ENCODE assay signal across 11 mouse cellular contexts in genomic region chr12:108237300-108238006, GRCm38 (mm10). TPM values are rescaled to one million over a fixed set of nuclear protein-coding genes. Genes with fewer than 3 reads are reported as not detected.
DNase-seq lines count a peak whose midpoint lies in the region; ATAC-seq and TF ChIP-seq lines count a peak whose summit lies in the region.
"Had no signal": no experiment of that assay in that cellular context is flagged by ENCODE, and none has a peak within 500 bp of the region (broad histone marks: within the 10 kb centered on the region; RNA-seq: fewer than 3 reads in every experiment).

No protein-coding gene starts in this region.

- no peak overlapping the region for H3K4me2 ChIP-seq in hindbrain, embryonic 12.5 days (replicated peaks)
- no peak overlapping the region for H3K4me2 ChIP-seq in hindbrain, postnatal 0 days (ENCODE audit: low read depth, low read length)
- H3K4me2 ChIP-seq in heart, embryonic 12.5 days, result no peak overlapping the region
- H3K4me2 ChIP-seq in kidney, embryonic 14.5 days (replicated peaks; ENCODE audit: low read depth, low read length), result no peak overlapping the region
- H3K4me2 ChIP-seq: hindbrain, embryonic 13.5 days; liver, embryonic 13.5 days; midbrain, embryonic 12.5 days had no signal

- ATAC-seq in hindbrain, embryonic 12.5 days (ENCODE audit: low FRiP score), result no peak
- ATAC-seq in hindbrain, postnatal 0 days, result no peak
- ATAC-seq in heart, embryonic 12.5 days (ENCODE audit: insufficient number of reproducible peaks, low FRiP score), result 0 out of 2 replicates have a peak, but pooled peaks have one; percentile 15
- no peak for ATAC-seq in kidney, embryonic 14.5 days (ENCODE audit: low FRiP score, low TSS enrichment)

- H3K4me1 ChIP-seq in hindbrain, embryonic 12.5 days, result peaks cover 82% of the 10 kb centered on the region
- H3K4me1 ChIP-seq in hindbrain, postnatal 0 days (ENCODE audit: insufficient read depth, low read length), result peaks cover 57% of the 10 kb centered on the region
- H3K4me1 ChIP-seq in embryonic facial prominence, embryonic 10.5 days, result peaks cover 99% of the 10 kb centered on the region
- peaks cover 93% of the 10 kb centered on the region for H3K4me1 ChIP-seq in heart, embryonic 12.5 days (replicated peaks)
- H3K4me1 ChIP-seq in kidney, embryonic 14.5 days (ENCODE audit: control insufficient read depth, insufficient read depth, low read length), result peaks cover 53% of the 10 kb centered on the region

- DNase-seq in hindbrain, postnatal 0 days (ENCODE audit: low spot score), result no peak
- no peak for DNase-seq in embryonic facial prominence, embryonic 10.5 days (ENCODE audit: low spot score)
- no peak for DNase-seq in thymus, adult 18-20 months
- no peak for DNase-seq in lung, postnatal 36 days
- DNase-seq: layer of hippocampus, postnatal 36 days; liver, embryonic 13.5 days had no signal

- H3K27me3 ChIP-seq in hindbrain, embryonic 12.5 days, result no peaks in the 10 kb centered on the region
- H3K27me3 ChIP-seq in hindbrain, postnatal 0 days (ENCODE audit: insufficient read depth, low read length), result no peaks in the 10 kb centered on the region
- no peaks in the 10 kb centered on the region for H3K27me3 ChIP-seq in embryonic facial prominence, embryonic 10.5 days (replicated peaks; ENCODE audit: low read depth, poor library complexity, severe bottlenecking)
- no peaks in the 10 kb centered on the region for H3K27me3 ChIP-seq in heart, embryonic 12.5 days (replicated peaks)
- no peaks in the 10 kb centered on the region for H3K27me3 ChIP-seq in kidney, embryonic 14.5 days (ENCODE audit: control insufficient read depth, insufficient read depth, low read length)
- H3K27me3 ChIP-seq: hindbrain, embryonic 13.5 days; liver, embryonic 13.5 days; midbrain, embryonic 12.5 days had no signal

- H3K9me3 ChIP-seq in hindbrain, embryonic 12.5 days (replicated peaks), result peaks cover 6% of the 10 kb centered on the region; the same call in 1 of the 2 replicates
- no peaks in the 10 kb centered on the region for H3K9me3 ChIP-seq in hindbrain, postnatal 0 days (ENCODE audit: low read length)
- H3K9me3 ChIP-seq in embryonic facial prominence, embryonic 10.5 days, result no peaks in the 10 kb centered on the region
- no peaks in the 10 kb centered on the region for H3K9me3 ChIP-seq in heart, embryonic 12.5 days (replicated peaks)
- no peaks in the 10 kb centered on the region for H3K9me3 ChIP-seq in kidney, embryonic 14.5 days (ENCODE audit: control insufficient read depth, low read length)
- H3K9me3 ChIP-seq: hindbrain, embryonic 13.5 days; liver, embryonic 13.5 days; midbrain, embryonic 12.5 days had no signal

- no peak for TF ChIP-seq CTCF in hindbrain, postnatal 0 days (IDR thresholded peaks at IDR 0.05; ENCODE audit: low read depth)

- H3K27ac ChIP-seq in hindbrain, embryonic 12.5 days, result peak overlapping the region; percentile 23; the same call in 1 of the 2 replicates
- no peak overlapping the region for H3K27ac ChIP-seq in hindbrain, postnatal 0 days
- H3K27ac ChIP-seq in embryonic facial prominence, embryonic 10.5 days (replicated peaks), result peak overlapping the region; percentile 49; the same call in 1 of the 2 replicates
- H3K27ac ChIP-seq in heart, embryonic 12.5 days (ENCODE audit: poor library complexity, severe bottlenecking), result peak overlapping the region; percentile 72
- 0 out of 2 replicates have a peak overlapping the region, but pooled peaks have one; percentile 11 for H3K27ac ChIP-seq in kidney, embryonic 14.5 days (ENCODE audit: low read depth, low read length)
- H3K27ac ChIP-seq: hindbrain, embryonic 13.5 days; liver, embryonic 13.5 days; midbrain, embryonic 12.5 days had no signal

- H3K4me3 ChIP-seq in hindbrain, embryonic 12.5 days, result no peak overlapping the region
- no peak overlapping the region for H3K4me3 ChIP-seq in hindbrain, postnatal 0 days (ENCODE audit: low read length)
- H3K4me3 ChIP-seq in embryonic facial prominence, embryonic 10.5 days, result no peak overlapping the region
- H3K4me3 ChIP-seq in heart, embryonic 12.5 days, result no peak overlapping the region
- no peak overlapping the region for H3K4me3 ChIP-seq in kidney, embryonic 14.5 days (ENCODE audit: low read length)
- H3K4me3 ChIP-seq: hindbrain, embryonic 13.5 days; liver, embryonic 13.5 days; midbrain, embryonic 12.5 days had no signal

- 62% methylated on average over 6 of the region's 6 CpGs for WGBS in hindbrain, embryonic 12.5 days
- 61% methylated on average over 6 of the region's 6 CpGs for WGBS in hindbrain, postnatal 0 days
- WGBS in embryonic facial prominence, embryonic 10.5 days, result 67% methylated on average over 6 of the region's 6 CpGs
- 61% methylated on average over 6 of the region's 6 CpGs for WGBS in heart, embryonic 12.5 days
- WGBS in kidney, embryonic 14.5 days, result 63% methylated on average over 6 of the region's 6 CpGs

- no peaks in the 10 kb centered on the region for H3K36me3 ChIP-seq in hindbrain, embryonic 12.5 days
- H3K36me3 ChIP-seq in hindbrain, postnatal 0 days (ENCODE audit: insufficient read depth, low read length), result no peaks in the 10 kb centered on the region
- 0 out of 2 replicates have a peak, but pooled peaks cover 6% of the 10 kb centered on the region for H3K36me3 ChIP-seq in embryonic facial prominence, embryonic 10.5 days (replicated peaks)
- no peaks in the 10 kb centered on the region for H3K36me3 ChIP-seq in heart, embryonic 12.5 days
- no peaks in the 10 kb centered on the region for H3K36me3 ChIP-seq in kidney, embryonic 14.5 days (ENCODE audit: control insufficient read depth, insufficient read depth, low read length)
- H3K36me3 ChIP-seq: hindbrain, embryonic 13.5 days; liver, embryonic 13.5 days; midbrain, embryonic 12.5 days had no signal

- no peak overlapping the region for H3K9ac ChIP-seq in hindbrain, embryonic 12.5 days
- no peak overlapping the region; the same call in 1 of the 2 replicates for H3K9ac ChIP-seq in hindbrain, postnatal 0 days (replicated peaks; ENCODE audit: low read length)
- peak overlapping the region; percentile 33; the same call in 1 of the 2 replicates for H3K9ac ChIP-seq in heart, embryonic 12.5 days
- no peak overlapping the region for H3K9ac ChIP-seq in kidney, embryonic 14.5 days (ENCODE audit: low read depth, low read length)
- H3K9ac ChIP-seq: hindbrain, embryonic 13.5 days; liver, embryonic 13.5 days; midbrain, embryonic 12.5 days had no signal

RNA-seq across cellular contexts. Expression of gene Ccdc85c, which starts 37.8 kb away (rescaled TPM):
- 15.2 and 16.3 TPM in 2 replicates for polyA plus RNA-seq in hindbrain, embryonic 12.5 days (2016; fragmentation: Nextera tagmentation; extraction: Ambion mirVana)
- total RNA-seq in hindbrain, postnatal 0 days (2014; rRNA removed), result 86.3 and 94.7 TPM in 2 replicates
- polyA plus RNA-seq in hindbrain, postnatal 0 days (2015; fragmentation: Nextera tagmentation; extraction: Ambion mirVana), result 16.9 and 17.0 TPM in 2 replicates
- polyA plus RNA-seq in embryonic facial prominence, embryonic 10.5 days (2016; fragmentation: Nextera tagmentation; extraction: Ambion mirVana), result 11.4 and 12.1 TPM in 2 replicates
- polyA plus RNA-seq in heart, embryonic 12.5 days (2016; fragmentation: Nextera tagmentation; extraction: Ambion mirVana), result 5.9 and 6.0 TPM in 2 replicates
- polyA plus RNA-seq in kidney, embryonic 14.5 days (2014; fragmentation: Nextera tagmentation; extraction: Ambion mirVana), result 9.9 and 11.0 TPM in 2 replicates

RNA-seq across cellular contexts. Expression of gene Ccnk, which starts 58.1 kb away (rescaled TPM):
- polyA plus RNA-seq in hindbrain, embryonic 12.5 days (2016; fragmentation: Nextera tagmentation; extraction: Ambion mirVana), result 2.9 and 3.6 TPM in 2 replicates
- 8.0 and 10.7 TPM in 2 replicates for total RNA-seq in hindbrain, postnatal 0 days (2014; rRNA removed)
- 2.3 and 2.8 TPM in 2 replicates for polyA plus RNA-seq in hindbrain, postnatal 0 days (2015; fragmentation: Nextera tagmentation; extraction: Ambion mirVana)
- 2.7 and 3.2 TPM in 2 replicates for polyA plus RNA-seq in embryonic facial prominence, embryonic 10.5 days (2016; fragmentation: Nextera tagmentation; extraction: Ambion mirVana)
- 2.0 and 2.7 TPM in 2 replicates for polyA plus RNA-seq in heart, embryonic 12.5 days (2016; fragmentation: Nextera tagmentation; extraction: Ambion mirVana)
- 6.9 and 8.1 TPM in 2 replicates for polyA plus RNA-seq in kidney, embryonic 14.5 days (2014; fragmentation: Nextera tagmentation; extraction: Ambion mirVana)

RNA-seq across cellular contexts. Expression of gene Setd3, which starts 58.3 kb away (rescaled TPM):
- polyA plus RNA-seq in hindbrain, embryonic 12.5 days (2016; fragmentation: Nextera tagmentation; extraction: Ambion mirVana), result 108 and 118 TPM in 2 replicates
- total RNA-seq in hindbrain, postnatal 0 days (2014; rRNA removed), result 57.4 and 61.3 TPM in 2 replicates
- 87.1 and 90.4 TPM in 2 replicates for polyA plus RNA-seq in hindbrain, postnatal 0 days (2015; fragmentation: Nextera tagmentation; extraction: Ambion mirVana)
- polyA plus RNA-seq in embryonic facial prominence, embryonic 10.5 days (2016; fragmentation: Nextera tagmentation; extraction: Ambion mirVana), result 79.6 and 81.5 TPM in 2 replicates
- 83.1 and 83.3 TPM in 2 replicates for polyA plus RNA-seq in heart, embryonic 12.5 days (2016; fragmentation: Nextera tagmentation; extraction: Ambion mirVana)
- polyA plus RNA-seq in kidney, embryonic 14.5 days (2014; fragmentation: Nextera tagmentation; extraction: Ambion mirVana), result 49.4 and 77.7 TPM in 2 replicates
